ENCODE assay signal across 20 mouse cellular contexts in genomic region chr9:84830639-84831038, GRCm38 (mm10).
DNase-seq lines count a peak whose midpoint lies in the region; ATAC-seq and TF ChIP-seq lines count a peak whose summit lies in the region.
"Had no signal": no experiment of that assay in that cellular context is flagged by ENCODE, and none has a peak within 500 bp of the region (broad histone marks: within the 10 kb centered on the region; RNA-seq: fewer than 3 reads in every experiment).

No protein-coding gene starts in this region.

- H3K27ac ChIP-seq in layer of hippocampus, adult 2 months: peak overlapping the region; percentile 24; the same call in 1 of the 2 replicates
- no peak overlapping the region for H3K27ac ChIP-seq in midbrain, embryonic 13.5 days
- H3K27ac ChIP-seq: forebrain, embryonic 10.5 days; heart, embryonic 10.5 days; neural tube, embryonic 12.5 days had no signal

- WGBS in midbrain, embryonic 13.5 days: 53% methylated on average over 2 of the region's 2 CpGs

- ATAC-seq in midbrain, embryonic 13.5 days: peak; percentile 62; the same call in 1 of the 2 replicates
- ATAC-seq: inflammation-experienced regulatory T-cells, adult 6 months had no signal

- H3K9me3 ChIP-seq in midbrain, embryonic 13.5 days: no peaks in the 10 kb centered on the region
- H3K9me3 ChIP-seq: forebrain, embryonic 10.5 days; heart, embryonic 10.5 days; neural tube, embryonic 12.5 days had no signal

- no peak overlapping the region for H3K4me3 ChIP-seq in layer of hippocampus, adult 2 months
- H3K4me3 ChIP-seq in midbrain, embryonic 13.5 days (replicated peaks): no peak overlapping the region
- H3K4me3 ChIP-seq: forebrain, embryonic 10.5 days; heart, embryonic 10.5 days; neural tube, embryonic 12.5 days had no signal

- no peak for TF ChIP-seq CTCF in layer of hippocampus, adult 2 months (conservative IDR thresholded peaks at IDR 0.05)
- no peak for TF ChIP-seq CTCF in brain, embryonic 14.5 days (IDR thresholded peaks at IDR 0.05; ENCODE audit: borderline replicate concordance, extremely low read depth, insufficient read depth, insufficient read length)

- no peaks in the 10 kb centered on the region for H3K4me1 ChIP-seq in midbrain, embryonic 13.5 days (replicated peaks)
- H3K4me1 ChIP-seq: forebrain, embryonic 10.5 days; heart, embryonic 10.5 days; neural tube, embryonic 12.5 days had no signal

- no peaks in the 10 kb centered on the region for H3K36me3 ChIP-seq in midbrain, embryonic 13.5 days
- H3K36me3 ChIP-seq: forebrain, embryonic 10.5 days; heart, embryonic 10.5 days; neural tube, embryonic 12.5 days had no signal

- no peaks in the 10 kb centered on the region for H3K27me3 ChIP-seq in midbrain, embryonic 13.5 days
- H3K27me3 ChIP-seq: neural tube, embryonic 12.5 days had no signal

- H3K4me2 ChIP-seq in midbrain, embryonic 13.5 days (replicated peaks): no peak overlapping the region
- H3K4me2 ChIP-seq: neural tube, embryonic 12.5 days had no signal

- peak in 1 of 2 experiments; percentile 2 for DNase-seq in layer of hippocampus, adult 2 months (ENCODE audit: low spot score in 2 of 2)
- no peak for DNase-seq in layer of hippocampus, adult 9-10 months (ENCODE audit: low spot score)
- DNase-seq in adipocyte (ENCODE audit: low spot score): peak; percentile 10
- peak; percentile 23 for DNase-seq in brain, embryonic 14.5 days (ENCODE audit: low read depth)
- DNase-seq in urinary bladder, adult 18-20 months (ENCODE audit: low spot score in 2 of 2): no peak
- no peak for DNase-seq in kidney, adult 9 months
- no peak for DNase-seq in spleen, postnatal 14 days (ENCODE audit: low spot score in 2 of 2)
- DNase-seq: adrenal gland, adult 8-10 months; cerebellum, postnatal 10 days; kidney, adult 8-10 months; kidney, postnatal 36 days; left cerebral cortex, postnatal 4 days; liver; lung, postnatal 14 days; thymus, adult 18-20 months had no signal

- no peak for TF ChIP-seq POLR2A in brain, embryonic 14.5 days (IDR thresholded peaks at IDR 0.05; ENCODE audit: borderline replicate concordance, extremely low read depth, insufficient read depth, insufficient read length, poor library complexity, severe bottlenecking)

- H3K9ac ChIP-seq in midbrain, embryonic 13.5 days (replicated peaks): no peak overlapping the region
- H3K9ac ChIP-seq: neural tube, embryonic 12.5 days had no signal

Comparison
In these comparisons a context has a peak if more than half of its experiments do, and no peak if none do; other contexts are left out.
1. DNase-seq: peak in adipocyte (single experiment) and brain, embryonic 14.5 days (single experiment); none in layer of hippocampus, adult 9-10 months (single experiment), urinary bladder, adult 18-20 months (0 of 2), kidney, adult 9 months (single experiment) and spleen, postnatal 14 days (0 of 2).